Mouse (Mus musculus) midbrain, embryonic 12.5 days (tissue): ENCODE measurements around the gene Xpr1. TPM values are rescaled to one million over a fixed set of nuclear protein-coding genes. Genes with fewer than 3 reads are reported as not detected.

Experiments
- ATAC-seq: fragments of 200-750 bp; cut with Nextera tagmentation; 2 replicates; pipeline ENCODE4 v1.8.0; 2017; ENCODE audit warnings: low read depth, moderate TSS enrichment, moderate library complexity; ENCODE audit not compliant: low FRiP score
- H3K27ac ChIP-seq: fragments of 300-500 bp; sonication (generic); replicated peaks from 2 replicates; pipeline ENCODE4 v1.5.1; 2016; ENCODE audit warnings: mild to moderate bottlenecking
- H3K27me3 ChIP-seq: fragments of 300-500 bp; sonication (generic); 2 replicates; pipeline ENCODE4 v1.6.1; 2016; ENCODE audit warnings: mild to moderate bottlenecking
- H3K36me3 ChIP-seq: fragments of 300-500 bp; sonication (generic); 2 replicates; pipeline ENCODE4 v1.6.1; 2016
- H3K4me1 ChIP-seq: fragments of 300-500 bp; sonication (generic); 2 replicates; pipeline ENCODE4 v1.6.1; 2016
- H3K4me2 ChIP-seq: fragments of 300-500 bp; sonication (generic); replicated peaks from 2 replicates; pipeline ENCODE4 v1.6.1; 2016; ENCODE audit warnings: mild to moderate bottlenecking, moderate library complexity
- H3K4me3 ChIP-seq: fragments of 300-500 bp; sonication (generic); 2 replicates; pipeline ENCODE4 v1.5.1; 2016; ENCODE audit warnings: mild to moderate bottlenecking
- H3K9ac ChIP-seq: fragments of 300-500 bp; sonication (generic); replicated peaks from 2 replicates; pipeline ENCODE4 v1.6.1; 2016; ENCODE audit warnings: mild to moderate bottlenecking, moderate library complexity
- H3K9me3 ChIP-seq: fragments of 300-500 bp; sonication (generic); 2 replicates; pipeline ENCODE4 v1.6.1; 2016; ENCODE audit warnings: mild to moderate bottlenecking
- WGBS: fragments of 180-500 bp; shearing (Covaris S2); methylation state at CpG from one replicate; pipeline ENCODE4 v1.1.7; 2016; 5-methylcytosine and 5-hydroxymethylcytosine counted together
- polyA plus RNA-seq: library from polyadenylated mRNA; unstranded; fragments of >200 nt; fragmentation: Nextera tagmentation; extraction: Ambion mirVana; gene quantifications from 2 replicates; pipeline ENCODE4 v1.2.1, GENCODE M21; 2016

The Xpr1 gene
- polyA plus RNA-seq, 1 experiment from 2014 or later = 34.1 TPM

- Histone ChIP-seq H3K4me3 (no peak overlapping the region), H3K36me3 (no peaks in the 10 kb centered on the region), H3K27ac (no peak overlapping the region), H3K9me3 (no peaks in the 10 kb centered on the region), H3K4me1 (peaks cover 8% of the 10 kb centered on the region; the same call in 1 of the 2 replicates), H3K27me3 (no peaks in the 10 kb centered on the region), H3K4me2 (no peak overlapping the region), H3K9ac (no peak overlapping the region)
- ATAC-seq = no peak
- 89% methylated on average over 6 of the region's 6 CpGs for WGBS
Measured at GRCm38 (mm10) chr1:155394829-155395228, 22.4 kb downstream of the Xpr1 start.

DNA sequence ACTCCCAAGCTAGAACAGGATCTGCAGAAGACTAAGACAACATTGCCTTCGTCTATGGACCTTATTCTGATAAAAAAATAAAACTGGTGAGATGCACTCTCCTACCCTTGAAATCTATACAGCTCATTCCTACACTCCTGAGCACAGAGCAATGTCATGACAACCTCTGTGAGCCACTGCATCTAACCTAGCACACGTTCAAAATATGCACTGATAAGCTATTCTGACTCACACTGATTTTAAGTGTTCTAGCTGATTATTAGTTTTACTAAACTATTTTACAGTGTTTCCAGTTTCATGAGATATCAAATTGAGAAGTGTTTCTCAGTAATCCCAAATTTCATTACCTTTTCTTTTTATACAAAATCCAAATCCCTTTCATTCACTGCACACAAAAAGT, 23.2 kb downstream of the Xpr1 start:
- Histone ChIP-seq H3K27ac (no peak overlapping the region), H3K4me1 (peaks cover 8% of the 10 kb centered on the region; the same call in 1 of the 2 replicates), H3K27me3 (no peaks in the 10 kb centered on the region), H3K36me3 (no peaks in the 10 kb centered on the region), H3K4me3 (no peak overlapping the region), H3K9ac (no peak overlapping the region), H3K4me2 (no peak overlapping the region), H3K9me3 (no peaks in the 10 kb centered on the region)
- WGBS = 68% methylated on average over 2 of the region's 2 CpGs
- ATAC-seq = no peak

- H3K27ac ChIP-seq = no peak overlapping the region
- no peak for ATAC-seq
- H3K4me1 ChIP-seq = peaks cover 14% of the 10 kb centered on the region; the same call in 1 of the 2 replicates
- no peaks in the 10 kb centered on the region for H3K36me3 ChIP-seq
- H3K9me3 ChIP-seq = no peaks in the 10 kb centered on the region
- H3K27me3 ChIP-seq = no peaks in the 10 kb centered on the region
- no peak overlapping the region for H3K4me2 ChIP-seq
- no peak overlapping the region for H3K9ac ChIP-seq
- 95% methylated on average over 7 of the region's 7 CpGs for WGBS
- H3K4me3 ChIP-seq = no peak overlapping the region
Measured at GRCm38 (mm10) chr1:155392825-155393224, 24.4 kb downstream of the Xpr1 start.

- ATAC-seq = no peak
- Histone ChIP-seq H3K36me3 (no peaks in the 10 kb centered on the region), H3K9ac (no peak overlapping the region), H3K27ac (no peak overlapping the region), H3K27me3 (no peaks in the 10 kb centered on the region), H3K4me1 (peaks cover 14% of the 10 kb centered on the region; the same call in 1 of the 2 replicates), H3K4me2 (no peak overlapping the region), H3K9me3 (no peaks in the 10 kb centered on the region), H3K4me3 (no peak overlapping the region)
- 55% methylated on average over 4 of the region's 4 CpGs for WGBS
Measured at GRCm38 (mm10) chr1:155391537-155391936, 25.7 kb downstream of the Xpr1 start.

DNA sequence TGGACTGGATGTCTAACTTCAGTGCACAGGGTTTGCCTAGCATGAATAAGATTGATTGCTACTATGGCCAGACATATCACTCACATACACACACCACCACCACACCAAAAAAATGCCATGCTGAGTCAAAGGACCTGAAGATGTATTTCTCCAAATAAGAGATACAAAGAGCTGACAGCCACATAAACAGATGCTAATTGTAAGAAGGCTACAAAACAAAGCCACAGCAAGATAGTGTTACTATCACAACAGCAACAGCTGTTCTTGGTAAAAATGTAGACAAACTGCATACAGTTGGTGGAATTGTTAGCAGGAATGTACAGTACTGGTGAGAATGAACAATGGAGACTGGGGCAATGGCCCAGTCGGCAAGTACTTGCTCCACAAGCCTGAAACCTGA, 28.8 kb downstream of the Xpr1 start:
- Histone ChIP-seq H3K4me3 (no peak overlapping the region), H3K27me3 (no peaks in the 10 kb centered on the region), H3K27ac (no peak overlapping the region), H3K4me2 (no peak overlapping the region), H3K9ac (no peak overlapping the region), H3K36me3 (no peaks in the 10 kb centered on the region), H3K9me3 (no peaks in the 10 kb centered on the region), H3K4me1 (peaks cover 14% of the 10 kb centered on the region; the same call in 1 of the 2 replicates)
- 70% methylated on average over 1 of the region's 1 CpGs for WGBS
- no peak for ATAC-seq

DNA sequence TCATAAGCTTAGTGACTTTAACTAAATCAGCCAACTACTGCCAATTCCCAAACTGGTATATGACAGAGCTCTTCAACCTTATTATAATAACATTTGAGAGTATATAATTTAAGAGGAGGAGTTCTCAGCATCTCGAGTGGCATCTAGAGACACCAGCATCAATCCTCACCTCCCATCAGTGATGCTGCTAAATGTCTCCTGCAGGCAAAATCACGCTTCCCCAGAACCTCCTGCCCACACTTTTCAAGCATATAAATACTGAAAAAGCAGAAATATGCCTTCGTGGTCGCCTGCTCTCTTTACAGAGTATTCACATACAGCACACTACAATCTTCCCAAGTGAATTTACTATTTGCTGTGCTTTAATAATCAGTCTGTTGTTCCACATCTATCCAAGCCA, 30.7 kb downstream of the Xpr1 start:
- Histone ChIP-seq H3K9me3 (no peaks in the 10 kb centered on the region), H3K27me3 (no peaks in the 10 kb centered on the region), H3K4me1 (peaks cover 14% of the 10 kb centered on the region; the same call in 1 of the 2 replicates), H3K4me2 (no peak overlapping the region), H3K9ac (no peak overlapping the region), H3K36me3 (no peaks in the 10 kb centered on the region), H3K27ac (no peak overlapping the region), H3K4me3 (no peak overlapping the region)
- 82% methylated on average over 4 of the region's 4 CpGs for WGBS
- ATAC-seq = no peak

- WGBS = 91% methylated on average over 8 of the region's 8 CpGs
- no peak for ATAC-seq
- Histone ChIP-seq H3K36me3 (no peaks in the 10 kb centered on the region), H3K4me2 (no peak overlapping the region), H3K4me1 (peaks cover 2% of the 10 kb centered on the region; the same call in 1 of the 2 replicates), H3K4me3 (no peak overlapping the region), H3K9ac (no peak overlapping the region), H3K27me3 (no peaks in the 10 kb centered on the region), H3K27ac (no peak overlapping the region), H3K9me3 (no peaks in the 10 kb centered on the region)
Measured at GRCm38 (mm10) chr1:155383319-155384302, 33.6 kb downstream of the Xpr1 start.

- WGBS = 20% methylated on average over 1 of the region's 1 CpGs
- Histone ChIP-seq H3K4me2 (no peak overlapping the region), H3K36me3 (no peaks in the 10 kb centered on the region), H3K4me3 (no peak overlapping the region), H3K9ac (no peak overlapping the region), H3K4me1 (no peaks in the 10 kb centered on the region), H3K27me3 (no peaks in the 10 kb centered on the region), H3K27ac (no peak overlapping the region), H3K9me3 (no peaks in the 10 kb centered on the region)
- no peak for ATAC-seq
Measured at GRCm38 (mm10) chr1:155381931-155382330, 35.3 kb downstream of the Xpr1 start.

GRCm38 (mm10) chr1:155379289-155379688, 37.9 kb downstream of the Xpr1 start:
- no peak overlapping the region for H3K9ac ChIP-seq
- no peaks in the 10 kb centered on the region for H3K27me3 ChIP-seq
- H3K36me3 ChIP-seq = no peaks in the 10 kb centered on the region
- no peaks in the 10 kb centered on the region for H3K9me3 ChIP-seq
- 100% methylated on average over 1 of the region's 1 CpGs for WGBS
- no peak overlapping the region for H3K4me3 ChIP-seq
- no peak overlapping the region for H3K4me2 ChIP-seq
- no peak overlapping the region for H3K27ac ChIP-seq
- H3K4me1 ChIP-seq = no peaks in the 10 kb centered on the region
- ATAC-seq = no peak

DNA sequence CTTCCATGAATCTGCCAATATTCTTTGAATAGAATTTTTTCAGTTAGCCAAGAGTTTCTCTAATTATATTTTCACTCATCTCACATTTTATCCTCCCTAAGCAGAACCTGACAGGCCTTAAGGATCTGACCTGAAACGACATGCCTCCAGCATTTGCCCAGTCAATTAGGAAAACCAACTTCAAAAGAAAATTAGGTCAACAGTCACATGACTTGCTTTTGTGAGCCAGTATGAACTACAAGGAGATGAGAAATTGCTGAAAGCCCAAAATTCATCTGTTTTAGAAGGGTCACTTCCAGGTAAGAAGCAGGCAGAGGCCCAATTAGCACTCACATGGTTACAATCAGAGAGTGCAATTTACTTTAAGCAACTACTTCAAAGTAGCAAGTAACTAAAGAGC, 44.4 kb downstream of the Xpr1 start:
- 73% methylated on average over 1 of the region's 1 CpGs for WGBS
- H3K4me1 ChIP-seq = peaks cover 4% of the 10 kb centered on the region; the same call in 1 of the 2 replicates
- H3K36me3 ChIP-seq = no peaks in the 10 kb centered on the region
- no peaks in the 10 kb centered on the region for H3K9me3 ChIP-seq
- ATAC-seq = no peak
- H3K27ac ChIP-seq = no peak overlapping the region
- H3K9ac ChIP-seq = no peak overlapping the region
- no peak overlapping the region for H3K4me3 ChIP-seq
- H3K4me2 ChIP-seq = no peak overlapping the region
- H3K27me3 ChIP-seq = no peaks in the 10 kb centered on the region

DNA sequence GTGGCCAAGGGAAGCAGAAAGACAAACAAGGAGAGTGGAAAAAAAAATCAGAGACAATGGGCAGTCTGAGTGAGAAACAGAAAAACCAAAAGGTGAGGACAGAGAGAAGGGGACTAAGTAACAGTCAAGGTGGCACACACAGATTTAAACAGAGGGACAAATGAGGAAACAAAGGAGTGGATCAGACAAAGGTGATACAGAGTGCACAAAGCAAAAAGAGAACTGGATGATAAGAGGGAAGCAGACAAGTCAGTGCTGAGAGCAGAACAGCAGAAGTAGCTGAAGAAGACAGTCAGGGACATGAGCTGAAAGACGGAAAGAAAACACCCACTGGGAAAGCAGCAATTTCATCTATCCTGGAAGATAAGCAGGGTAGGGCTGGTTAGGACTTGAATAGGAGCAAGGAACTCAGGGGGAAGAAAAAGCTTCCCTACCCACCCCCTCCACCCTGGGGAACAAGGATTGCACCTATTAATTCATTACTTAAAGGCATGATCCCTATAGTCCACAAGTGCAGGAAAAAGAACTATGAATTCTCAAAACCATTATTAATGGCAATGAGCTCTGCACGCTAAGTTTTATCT, 47.0 kb downstream of the Xpr1 start:
- ATAC-seq = no peak
- Histone ChIP-seq H3K27me3 (no peaks in the 10 kb centered on the region), H3K4me3 (no peak overlapping the region), H3K27ac (peak overlapping the region; percentile 63), H3K9ac (no peak overlapping the region), H3K4me1 (peaks cover 18% of the 10 kb centered on the region), H3K4me2 (no peak overlapping the region), H3K36me3 (no peaks in the 10 kb centered on the region), H3K9me3 (no peaks in the 10 kb centered on the region)
- 48% methylated on average over 2 of the region's 2 CpGs for WGBS

DNA sequence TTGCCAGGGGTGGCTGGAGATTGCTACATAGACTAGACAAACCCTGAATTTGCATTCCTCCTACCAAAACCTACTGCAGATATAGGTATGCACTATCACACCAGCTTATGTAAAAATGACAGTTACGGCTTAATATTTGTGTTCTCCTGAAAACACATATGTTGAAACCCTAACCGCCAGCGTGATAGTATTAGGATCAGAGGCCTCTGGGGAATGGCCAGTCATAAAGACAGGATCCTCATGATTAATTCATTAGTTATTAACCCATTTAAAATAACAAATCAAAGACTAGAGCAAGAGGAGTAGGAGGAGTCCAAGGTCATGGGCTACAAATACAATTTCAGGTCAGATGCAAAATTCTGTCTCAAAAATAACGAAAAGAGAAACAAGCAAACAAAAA, 50.8 kb downstream of the Xpr1 start:
- Histone ChIP-seq H3K27me3 (no peaks in the 10 kb centered on the region), H3K27ac (peak overlapping the region; percentile 39; the same call in 1 of the 2 replicates), H3K9me3 (no peaks in the 10 kb centered on the region), H3K36me3 (no peaks in the 10 kb centered on the region), H3K4me3 (no peak overlapping the region), H3K9ac (no peak overlapping the region), H3K4me2 (no peak overlapping the region), H3K4me1 (peaks cover 18% of the 10 kb centered on the region)
- peak; percentile 52; the same call in 1 of the 2 replicates for ATAC-seq
- WGBS = 51% methylated on average over 4 of the region's 4 CpGs
